Mouse (Mus musculus) testis, postnatal 14 days (tissue): Measurements from ENCODE around the gene Mansc1.
"Not testable (repeated sequence)": the region's sequence is repeated elsewhere in the genome, so short reads cannot be mapped to it uniquely, and the experiment has no call there.

ENCODE experiments used
- DNase-seq: peaks from one replicate; pipeline ENCODE4 v3.0.0; 2021; ENCODE audit warnings: low spot score

Gene Mansc1

GRCm38 (mm10) chr6:134631947-134632687 is at the start of gene Mansc1:
TSS of gene Mansc1 (minus strand) at chr6:134632488.
- peak; percentile 38 for DNase-seq

- not testable (repeated sequence) for DNase-seq
These were observed 47.0 kb upstream of the Mansc1 start for GRCm38 (mm10) chr6:134679330-134679729.

DNA sequence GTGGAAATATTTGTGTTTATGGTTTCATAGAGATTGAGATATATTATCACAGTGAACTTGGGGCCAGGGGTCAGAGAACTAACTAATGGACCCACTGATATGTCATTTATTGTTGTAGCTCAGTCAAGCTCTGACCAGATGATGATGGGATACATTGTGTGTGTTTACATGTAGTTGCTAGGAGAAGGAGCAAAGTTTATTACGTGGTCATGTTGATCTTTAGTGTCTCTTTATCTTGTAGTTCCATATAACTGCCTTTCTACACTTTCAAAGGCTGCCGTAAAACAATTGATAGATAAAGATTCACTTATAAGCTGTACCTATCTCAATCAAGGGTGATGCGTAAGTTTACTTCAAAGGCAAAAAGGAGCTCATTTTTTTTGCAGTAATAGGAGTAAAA is 45.7 kb upstream of the Mansc1 start:
- DNase-seq, result no peak

DNA sequence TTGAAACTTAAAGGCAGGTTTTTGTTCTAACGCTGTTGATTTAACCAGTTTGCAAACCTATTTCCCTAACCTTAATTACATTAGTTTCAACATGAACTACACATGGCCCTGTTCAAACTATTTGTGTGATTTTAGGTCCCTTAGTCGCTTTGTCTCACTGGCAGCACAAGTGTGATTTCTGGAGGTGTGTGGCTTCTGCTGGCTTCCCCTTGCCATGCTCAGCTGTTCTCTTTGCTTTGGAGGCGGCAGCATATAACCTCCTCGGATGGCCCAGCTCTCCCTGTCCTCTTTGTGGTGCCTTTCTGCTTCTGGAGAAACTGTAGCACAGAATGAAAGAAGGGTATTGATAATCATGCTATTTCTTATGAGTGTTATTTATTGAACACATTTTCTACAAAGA is 45.2 kb upstream of the Mansc1 start:
- DNase-seq, result no peak

DNA sequence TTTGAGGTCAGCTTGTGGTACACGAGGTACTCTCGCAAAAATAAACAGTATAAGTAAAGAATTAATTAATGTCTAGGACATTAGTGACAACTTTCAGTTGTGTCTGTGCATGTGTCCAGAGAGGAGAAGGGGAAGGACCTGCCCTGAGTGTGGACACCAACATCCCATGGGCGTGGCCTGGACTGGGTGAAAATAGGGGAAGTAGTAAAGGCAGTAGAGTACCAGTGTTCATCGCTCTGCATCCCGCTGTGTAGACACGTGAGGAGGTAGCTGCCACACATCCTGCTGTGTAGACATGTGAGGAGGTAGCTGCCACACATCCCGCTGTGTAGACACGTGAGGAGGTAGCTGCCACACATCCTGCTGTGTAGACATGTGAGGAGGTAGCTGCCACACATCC is 41.4 kb upstream of the Mansc1 start:
- not testable (repeated sequence) for DNase-seq

DNA sequence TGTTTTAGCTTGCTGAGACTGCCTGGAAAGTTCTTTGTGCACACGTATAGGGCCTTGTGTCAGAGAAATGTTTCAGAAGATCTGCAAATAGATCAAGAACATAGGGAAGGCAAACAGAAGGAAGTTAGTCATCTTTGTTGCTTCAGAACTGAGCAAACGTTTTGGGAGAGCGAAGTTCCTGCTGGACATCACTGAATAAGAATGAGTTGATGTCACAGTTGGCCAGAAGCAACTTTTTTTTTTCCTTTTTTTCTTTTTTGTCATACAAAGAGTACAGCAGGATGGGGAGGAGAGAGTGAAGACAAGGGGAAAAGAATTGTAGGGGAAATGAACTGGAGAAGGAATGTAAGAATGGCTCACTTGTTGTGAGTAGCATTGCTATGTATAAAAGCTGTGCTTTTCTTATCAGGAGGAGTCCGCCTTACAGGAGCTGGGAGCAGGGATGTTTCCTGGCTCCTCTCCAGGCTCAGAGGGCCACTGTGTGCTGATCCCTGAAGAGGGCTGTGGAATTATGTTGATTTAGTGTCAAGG is 38.7 kb upstream of the Mansc1 start:
- peak; percentile 84 for DNase-seq

GRCm38 (mm10) chr6:134669179-134669865 is 37.0 kb upstream of the Mansc1 start:
- DNase-seq, result no peak

DNA sequence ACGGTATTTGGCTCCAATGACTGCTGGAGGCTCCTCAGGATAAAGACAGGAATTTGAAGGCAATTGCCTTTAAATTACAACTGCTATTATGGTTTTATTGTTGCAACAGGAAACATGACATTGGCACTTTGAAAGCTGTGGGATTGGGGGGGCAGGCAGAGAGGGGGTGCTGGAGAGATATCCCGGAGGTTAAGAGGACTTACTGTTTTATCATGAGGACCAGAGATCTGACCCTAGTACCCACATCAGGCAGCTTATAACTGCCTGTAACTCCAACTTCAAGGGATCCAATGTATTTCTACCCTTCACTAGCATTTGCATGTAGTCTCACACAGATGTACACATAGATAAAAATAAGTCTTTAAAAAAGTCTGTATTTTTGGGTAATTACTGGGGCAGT is 36.2 kb upstream of the Mansc1 start:
- DNase-seq, result no peak

- DNase-seq, result no peak
These were observed 33.5 kb upstream of the Mansc1 start for GRCm38 (mm10) chr6:134665817-134666216.

DNA sequence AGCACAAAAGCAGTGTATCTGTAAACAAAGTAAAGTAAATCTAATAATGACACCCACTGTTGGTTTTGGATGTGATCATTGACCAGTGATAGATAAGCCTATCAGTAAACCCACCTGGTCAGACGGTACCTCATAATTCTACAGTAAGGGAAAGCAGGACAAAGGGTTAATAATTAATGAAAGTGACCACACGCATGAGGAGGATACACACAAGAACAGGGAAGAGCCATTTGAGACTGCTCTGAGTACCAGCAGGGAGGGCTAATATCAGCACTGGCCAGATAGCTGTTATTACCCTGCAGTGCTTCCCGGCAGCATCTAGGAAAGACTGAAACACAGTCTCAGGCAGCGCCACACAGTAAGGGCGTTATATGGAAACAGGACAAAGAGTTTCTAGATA is 32.3 kb upstream of the Mansc1 start:
- no peak for DNase-seq

DNA sequence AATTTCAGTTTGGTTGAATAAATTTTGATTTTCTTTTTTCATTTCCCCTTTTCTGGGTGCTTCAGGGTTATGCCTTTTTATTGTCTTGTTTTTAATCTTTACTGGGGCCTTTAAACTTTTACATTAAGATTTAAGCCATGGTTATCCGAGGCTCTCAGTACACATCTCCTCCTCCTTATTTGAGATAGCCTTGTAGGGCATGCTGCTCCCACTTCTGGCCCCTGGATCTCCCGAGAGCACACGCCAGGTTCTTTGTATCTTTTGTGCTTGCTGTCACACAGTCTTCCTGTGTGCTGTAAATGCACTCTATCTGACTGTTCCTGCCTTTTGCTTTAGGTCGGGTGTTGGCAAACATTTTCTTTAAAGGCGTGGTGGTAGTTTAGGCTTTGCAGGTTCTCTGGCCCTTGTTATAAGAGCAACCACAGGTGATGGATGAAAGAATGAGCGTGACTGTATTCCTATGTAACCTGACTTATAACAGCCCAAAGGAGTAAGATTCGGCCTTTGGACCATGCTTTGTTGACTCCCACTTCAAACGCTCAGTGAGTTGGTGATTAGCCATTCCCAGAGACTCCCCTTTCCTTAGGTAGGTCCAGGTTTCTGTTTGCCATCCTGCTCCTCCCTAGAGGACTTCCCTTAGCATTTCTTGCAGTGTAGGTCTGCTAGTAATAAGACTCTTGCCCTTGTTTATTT is 28.6 kb upstream of the Mansc1 start:
- no peak for DNase-seq

DNA sequence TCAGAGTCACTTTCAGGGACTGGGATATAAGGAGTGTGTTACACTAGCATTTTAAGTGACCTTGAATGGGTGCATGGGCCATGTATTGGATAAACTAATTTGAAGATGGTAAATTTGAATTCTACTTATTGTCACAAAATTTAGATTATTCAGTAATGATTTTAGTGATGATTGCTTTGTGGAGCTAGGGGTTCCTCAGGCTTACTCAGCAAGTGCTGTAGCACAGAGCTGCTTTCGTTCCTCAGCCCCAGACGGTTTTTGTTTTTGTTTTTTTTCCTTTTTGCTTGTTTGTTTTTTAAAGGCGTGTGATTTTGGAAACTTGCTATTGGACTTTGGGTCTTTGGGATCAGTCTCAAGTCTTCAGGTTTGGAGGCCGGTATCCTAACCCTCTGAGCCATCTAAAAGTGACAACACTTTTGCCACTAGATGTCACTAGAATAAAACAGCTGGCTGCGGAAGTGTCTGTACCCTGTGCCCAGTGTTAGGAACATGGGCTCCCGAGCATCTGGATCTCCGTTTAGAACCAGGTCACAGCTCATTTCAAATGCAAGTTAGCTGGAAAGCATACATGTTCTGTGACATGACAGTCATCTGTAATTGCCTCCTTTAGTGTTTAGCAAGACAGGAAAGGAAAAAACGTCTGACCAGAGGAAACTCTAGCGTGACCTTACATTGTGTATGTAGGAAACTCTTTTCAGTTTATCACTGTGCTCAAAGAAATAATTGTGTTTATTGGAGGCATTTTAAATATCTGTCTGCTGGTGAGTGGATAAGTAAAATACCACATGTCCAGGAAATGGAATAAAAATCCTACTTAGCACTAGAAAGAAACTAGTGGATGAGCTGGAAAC is 27.0 kb upstream of the Mansc1 start:
- DNase-seq, result no peak

GRCm38 (mm10) chr6:134656527-134656926 is 24.2 kb upstream of the Mansc1 start:
- no peak for DNase-seq

DNA sequence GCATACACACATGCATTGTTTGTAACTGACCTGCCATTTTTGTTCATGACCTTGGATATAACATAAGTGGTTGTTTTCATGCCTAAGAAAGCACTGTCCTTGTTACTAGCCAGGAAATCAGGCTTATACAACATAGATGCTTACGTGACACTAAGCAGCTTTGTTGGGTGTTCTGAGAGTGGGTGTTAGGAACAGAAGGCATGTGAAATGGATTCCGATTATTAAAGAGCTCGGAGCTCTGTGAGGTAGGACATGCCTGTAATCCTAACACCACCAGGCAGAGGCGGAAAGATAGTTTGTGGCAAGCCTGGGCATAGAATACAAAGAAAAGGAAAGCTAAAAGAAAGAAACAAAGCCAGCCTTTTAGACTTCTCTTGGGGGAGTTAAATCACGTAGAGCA is 16.1 kb upstream of the Mansc1 start:
- DNase-seq, result no peak

DNA sequence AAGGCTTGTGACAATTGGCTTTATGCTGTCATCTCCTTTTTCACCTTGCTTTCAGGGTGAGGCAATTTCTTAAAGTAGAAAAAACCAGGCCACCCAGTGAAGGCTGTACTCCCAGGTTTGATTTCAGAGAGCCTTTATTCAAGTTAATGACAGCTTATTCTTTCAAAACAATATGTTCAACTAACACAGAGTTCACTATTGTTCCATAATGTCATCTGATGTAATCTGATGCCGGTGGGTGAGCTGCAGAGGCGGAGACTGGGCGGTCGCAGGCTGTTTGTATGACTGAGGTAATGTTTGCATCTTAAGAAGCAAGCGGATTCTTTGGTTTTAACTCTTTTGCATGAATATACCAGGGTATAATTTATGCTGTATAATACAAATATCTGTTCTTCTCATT is 15.3 kb upstream of the Mansc1 start:
- DNase-seq, result no peak

- no peak for DNase-seq
These were observed 14.5 kb upstream of the Mansc1 start for GRCm38 (mm10) chr6:134646835-134647234.

- no peak for DNase-seq
These were observed 11.0 kb upstream of the Mansc1 start for GRCm38 (mm10) chr6:134643296-134643695.

GRCm38 (mm10) chr6:134641738-134642446 is 9.6 kb upstream of the Mansc1 start:
- no peak for DNase-seq

- DNase-seq, result peak; percentile 93
These were observed 8.5 kb upstream of the Mansc1 start for GRCm38 (mm10) chr6:134640485-134641475.

DNA sequence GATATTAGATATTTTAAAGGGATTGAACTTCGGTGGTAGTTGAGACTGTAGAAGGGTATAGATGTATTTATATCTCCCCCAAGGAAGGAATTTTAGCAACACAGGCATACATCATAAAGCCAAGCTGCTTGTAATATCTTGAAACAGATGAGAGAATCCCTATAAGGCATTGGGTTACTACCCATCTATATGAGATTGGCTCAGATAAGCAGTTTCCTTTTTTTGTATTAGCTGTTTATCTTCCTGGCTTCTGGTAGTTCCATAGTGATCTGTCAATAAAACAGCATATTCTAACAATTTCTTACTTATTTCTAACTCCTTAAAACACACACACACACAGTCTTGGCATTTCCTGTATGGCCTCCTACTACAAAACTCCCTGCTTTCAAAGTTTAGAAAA is 7.6 kb upstream of the Mansc1 start:
- no peak for DNase-seq
